Mouse (Mus musculus) gastrocnemius, postnatal 10 days (tissue): ENCODE results near the gene Zdhhc24. TPM values are rescaled to one million over a fixed set of nuclear protein-coding genes. Genes with fewer than 3 reads are reported as not detected.

ENCODE experiments used
- total RNA-seq, 2 experiments: library from RNA; stranded (reverse); gene quantifications; 2 replicates each; pipeline ENCODE4 v1.2.3; 2021

Gene Zdhhc24
- total RNA-seq, 2 experiments from 2014 or later, result 4.5 to 5.3 TPM

Other genes starting within 250 kb of the Zdhhc24 start
- 1 to 10 TPM in 1 of 2 experiments, under 1 TPM in 1; 0.20 to 1.0 TPM for gene Gm960, start 180.0 kb upstream of the Zdhhc24 start, total RNA-seq
- 1 to 10 TPM in 1 of 2 experiments, under 1 TPM in 1; 0.96 to 1.1 TPM for gene Sptbn2, start 167.5 kb upstream of the Zdhhc24 start, total RNA-seq
- gene Rbm4b, start 122.2 kb upstream of the Zdhhc24 start, total RNA-seq, result 1 to 10 TPM; 2.5 to 4.6 TPM
- 10 to 100 TPM; 44.8 to 46.5 TPM for gene Rbm4, start 84.8 kb upstream of the Zdhhc24 start, total RNA-seq
- 10 to 100 TPM; 10.9 to 11.6 TPM for gene Gm21992, start 67.1 kb upstream of the Zdhhc24 start, total RNA-seq
- 10 to 100 TPM; 18.6 to 22.5 TPM for gene Rbm14, start 67.0 kb upstream of the Zdhhc24 start, total RNA-seq
- 10 to 100 TPM; 31.4 to 33.1 TPM for gene Ccs, start 39.3 kb upstream of the Zdhhc24 start, total RNA-seq
- gene Ccdc87, start 39.3 kb upstream of the Zdhhc24 start, total RNA-seq, result not detected
- 10 to 100 TPM; 32.9 to 35.6 TPM for gene Ctsf, start 23.5 kb upstream of the Zdhhc24 start, total RNA-seq
- 1,000 to 10,000 TPM; 4,231 to 4,587 TPM for gene Actn3, start 759 bp upstream of the Zdhhc24 start, total RNA-seq
- 1 to 10 TPM; 1.9 to 2.9 TPM for gene Bbs1, start 28.0 kb downstream of the Zdhhc24 start, total RNA-seq
- 10 to 100 TPM; 32.1 to 33.8 TPM for gene Dpp3, start 49.6 kb downstream of the Zdhhc24 start, total RNA-seq
- 1 to 10 TPM in 1 of 2 experiments, under 1 TPM in 1; 0.68 to 1.4 TPM for gene Peli3, start 64.5 kb downstream of the Zdhhc24 start, total RNA-seq
- 10 to 100 TPM; 48.6 to 56.1 TPM for gene Mrpl11, start 83.5 kb downstream of the Zdhhc24 start, total RNA-seq
- gene Npas4, start 111.6 kb downstream of the Zdhhc24 start, total RNA-seq, result under 1 TPM in 1 of 2 experiments, not detected in 1; 0.12 TPM
- 1 to 10 TPM; 4.0 to 7.3 TPM for gene Slc29a2, start 145.2 kb downstream of the Zdhhc24 start, total RNA-seq
- 10 to 100 TPM; 21.5 to 21.9 TPM for gene B4gat1, start 160.2 kb downstream of the Zdhhc24 start, total RNA-seq
- gene AC124502.3, start 160.2 kb downstream of the Zdhhc24 start, total RNA-seq, result 1 to 10 TPM in 1 of 2 experiments, under 1 TPM in 1; 0.84 to 1.3 TPM
- gene Brms1, start 162.7 kb downstream of the Zdhhc24 start, total RNA-seq, result 10 to 100 TPM; 14.3 to 15.5 TPM
- 1 to 10 TPM; 1.5 to 1.8 TPM for gene Rin1, start 171.8 kb downstream of the Zdhhc24 start, total RNA-seq
- 10 to 100 TPM; 45.2 to 60.2 TPM for gene Cd248, start 189.4 kb downstream of the Zdhhc24 start, total RNA-seq
- under 1 TPM; 0.23 to 0.27 TPM for gene Tmem151a, start 206.9 kb downstream of the Zdhhc24 start, total RNA-seq
- 10 to 100 TPM; 46.4 to 49.3 TPM for gene Yif1a, start 209.9 kb downstream of the Zdhhc24 start, total RNA-seq
- under 1 TPM; 0.75 to 0.90 TPM for gene Cnih2, start 219.9 kb downstream of the Zdhhc24 start, total RNA-seq
- gene Rab1b, start 228.4 kb downstream of the Zdhhc24 start, total RNA-seq, result 100 to 1,000 TPM; 119 to 127 TPM
- 10 to 100 TPM; 27.2 to 28.7 TPM for gene Klc2, start 239.9 kb downstream of the Zdhhc24 start, total RNA-seq